Comparison of ENCODE assay signal across 16 mouse cellular contexts in genomic region chr11:65363846-65364245, GRCm38 (mm10).
"Had no signal": no experiment of that assay in that cellular context is flagged by ENCODE, and none has a peak within 500 bp of the region (broad histone marks: within the 10 kb centered on the region; RNA-seq: fewer than 3 reads in every experiment).

No protein-coding gene starts in this region.

- H3K27me3 ChIP-seq: liver, embryonic 13.5 days; stomach, embryonic 15.5 days had no signal

- H3K4me3 ChIP-seq: layer of hippocampus, adult 2 months; left cerebral cortex, adult 2 months; liver, embryonic 13.5 days; stomach, embryonic 15.5 days had no signal

- H3K4me2 ChIP-seq: liver, embryonic 13.5 days; midbrain, embryonic 11.5 days; stomach, embryonic 15.5 days had no signal

- H3K9me3 ChIP-seq: liver, embryonic 13.5 days; stomach, embryonic 15.5 days had no signal

- H3K4me1 ChIP-seq: liver, embryonic 13.5 days had no signal

- H3K27ac ChIP-seq: kidney, postnatal 0 days; layer of hippocampus, adult 2 months; left cerebral cortex, adult 2 months; liver, embryonic 13.5 days; stomach, embryonic 15.5 days had no signal

- H3K36me3 ChIP-seq: liver, embryonic 13.5 days; stomach, embryonic 15.5 days had no signal

- H3K9ac ChIP-seq: liver, embryonic 13.5 days; stomach, embryonic 15.5 days had no signal

- DNase-seq: kidney, postnatal 25 days; layer of hippocampus, adult 9-11 months; liver, embryonic 13.5 days; lung, adult 2 months; lung, postnatal 14 days; lung, postnatal 4 days; midbrain, embryonic 14.5 days; right cerebral cortex, postnatal 14 days; spleen, adult 18-20 months; thymus, adult 18-20 months; thymus, postnatal 36 days had no signal
